Comparison of ENCODE assay signal across 9 mouse cellular contexts in genomic region chrX:95999601-96000000, GRCm38 (mm10). TPM values are rescaled to one million over a fixed set of nuclear protein-coding genes. Genes with fewer than 3 reads are reported as not detected.
DNase-seq lines count a peak whose midpoint lies in the region; ATAC-seq and TF ChIP-seq lines count a peak whose summit lies in the region.
"Had no signal": no experiment of that assay in that cellular context is flagged by ENCODE, and none has a peak within 500 bp of the region (broad histone marks: within the 10 kb centered on the region; RNA-seq: fewer than 3 reads in every experiment).

No protein-coding gene starts in this region.

- TF ChIP-seq POLR2A in CH12.LX (IDR thresholded peaks at IDR 0.05; ENCODE audit: low read depth, low read length), result 0 out of 2 replicates have a peak, but pooled peaks have one; percentile 36

- no peak overlapping the region for H3K27ac ChIP-seq in CH12.LX (ENCODE audit: insufficient read depth, low read depth)
- no peak overlapping the region for H3K27ac ChIP-seq in forebrain, embryonic 16.5 days (ENCODE audit: low read length)
- H3K27ac ChIP-seq: hindbrain, embryonic 10.5 days had no signal

- peak overlapping the region in 1 of 3 experiments; percentile 2 for H3K4me3 ChIP-seq in CH12.LX (replicated peaks in 1 of 3; ENCODE audit: low read depth in 2 of 3, low read length in 2 of 3, poor library complexity in 1 of 3)
- no peak overlapping the region for H3K4me3 ChIP-seq in forebrain, embryonic 16.5 days (replicated peaks; ENCODE audit: low read length)
- H3K4me3 ChIP-seq: hindbrain, embryonic 10.5 days had no signal

- peak; percentile 34 to 65; a peak in 3 of 4 replicates for TF ChIP-seq CTCF in CH12.LX (conservative IDR thresholded peaks at IDR 0.05 in 1 of 2, IDR thresholded peaks at IDR 0.05 in 1 of 2; ENCODE audit: low read depth in 2 of 2, low read length in 2 of 2)

- H3K36me3 ChIP-seq in CH12.LX (replicated peaks in 1 of 2; ENCODE audit: control insufficient read depth in 1 of 2, insufficient read depth in 1 of 2, low read length in 1 of 2), result no peaks in the 10 kb centered on the region
- no peaks in the 10 kb centered on the region for H3K36me3 ChIP-seq in forebrain, embryonic 16.5 days (ENCODE audit: control insufficient read depth, insufficient read depth)
- H3K36me3 ChIP-seq: hindbrain, embryonic 10.5 days had no signal

- no peaks in the 10 kb centered on the region for H3K79me2 ChIP-seq in CH12.LX (replicated peaks; ENCODE audit: control insufficient read depth, extremely low read depth, insufficient read depth, poor library complexity, severe bottlenecking)

- H3K4me2 ChIP-seq in CH12.LX (ENCODE audit: insufficient read depth, low read depth, poor library complexity, severe bottlenecking), result peak overlapping the region; percentile 32; the same call in 1 of the 2 replicates
- no peak overlapping the region for H3K4me2 ChIP-seq in forebrain, embryonic 16.5 days (ENCODE audit: low read length)
- H3K4me2 ChIP-seq: midbrain, embryonic 11.5 days had no signal

- no peaks in the 10 kb centered on the region for H3K9me3 ChIP-seq in CH12.LX (replicated peaks; ENCODE audit: low read length)
- no peaks in the 10 kb centered on the region for H3K9me3 ChIP-seq in forebrain, embryonic 16.5 days (ENCODE audit: control insufficient read depth, low read length)
- H3K9me3 ChIP-seq: hindbrain, embryonic 10.5 days had no signal

- H3K9ac ChIP-seq in CH12.LX (ENCODE audit: insufficient read depth, low read depth), result peak overlapping the region; percentile 23; the same call in 1 of the 2 replicates
- no peak overlapping the region for H3K9ac ChIP-seq in forebrain, embryonic 16.5 days (replicated peaks; ENCODE audit: low read depth, low read length)

- WGBS in forebrain, embryonic 16.5 days, result 75% methylated on average over 6 of the region's 6 CpGs

- H3K27me3 ChIP-seq in CH12.LX (replicated peaks), result no peaks in the 10 kb centered on the region
- no peaks in the 10 kb centered on the region for H3K27me3 ChIP-seq in forebrain, embryonic 16.5 days (replicated peaks; ENCODE audit: control insufficient read depth, insufficient read depth, low read length)

- TF ChIP-seq EP300 in CH12.LX (IDR thresholded peaks at IDR 0.05; ENCODE audit: low read length), result no peak

- peak; percentile 29 for TF ChIP-seq RAD21 in CH12.LX (IDR thresholded peaks at IDR 0.05; ENCODE audit: low read depth, low read length)

- H3K4me1 ChIP-seq in CH12.LX (ENCODE audit: control insufficient read depth in 1 of 2, insufficient read depth in 2 of 2), result peaks cover 0 to 2% of the 10 kb centered on the region in 2 experiments; a peak in 1 of 4 replicates
- no peaks in the 10 kb centered on the region for H3K4me1 ChIP-seq in forebrain, embryonic 16.5 days (replicated peaks; ENCODE audit: control insufficient read depth, insufficient read depth, low read length)
- H3K4me1 ChIP-seq: hindbrain, embryonic 10.5 days had no signal

- dilution Hi-C loops in CH12.LX (cut with MboI; ENCODE audit: extremely low pct_ligation_motif_present, extremely low pct_unique_long_range_greater_than_20kb, low sequenced_read_pairs), result no loop called here

- DNase-seq in B cell, adult 2 months, result peak; percentile 67 to 70
- DNase-seq in CH12.LX (ENCODE audit: extremely low read depth), result peak; percentile 56
- peak; percentile 8 to 49 for DNase-seq in spleen, postnatal 10 days (ENCODE audit: low spot score in 2 of 2)
- DNase-seq in right cerebral cortex, postnatal 14 days, result no peak
- no peak for DNase-seq in cerebellum, adult 11-12 months

- in situ Hi-C loops in CH12.LX (cut with MboI; ENCODE audit: low pct_ligation_motif_present, low pct_unique_long_range_greater_than_20kb, low sequenced_read_pairs), result loop anchor here (25.0 kb wide), 1 partner anchor 513 kb away; no protein-coding TSS in a partner anchor

- ATAC-seq in granulocyte monocyte progenitor cell, adult 5-6 weeks (replicated peaks; ENCODE audit: poor library complexity, severe bottlenecking), result peak; percentile 70
- no peak for ATAC-seq in forebrain, embryonic 16.5 days

TF ChIP-seq in CH12.LX, 34 proteins besides CTCF, POLR2A, EP300 and RAD21:
- TF ChIP-seq TCF12 (IDR thresholded peaks at IDR 0.05; ENCODE audit: low read depth, low read length) (0 out of 2 replicates have a peak, but pooled peaks have one; percentile 35), HCFC1 (IDR thresholded peaks at IDR 0.05; ENCODE audit: low read depth, low read length) (peak; percentile 48; the same call in 1 of the 2 replicates), USF1 (IDR thresholded peaks at IDR 0.05; ENCODE audit: low read depth, low read length) (no peak), MAX (IDR thresholded peaks at IDR 0.05; ENCODE audit: low read length) (0 out of 2 replicates have a peak, but pooled peaks have one; percentile 31), MYC (IDR thresholded peaks at IDR 0.05; ENCODE audit: low read depth, low read length) (0 out of 2 replicates have a peak, but pooled peaks have one; percentile 16), SMC3 (IDR thresholded peaks at IDR 0.05; ENCODE audit: low read depth, low read length) (peak; percentile 38), MAZ (IDR thresholded peaks at IDR 0.05; ENCODE audit: low read depth, low read length) (no peak)

RNA-seq across cellular contexts. Expression of gene Las1l, which starts 42.8 kb away (rescaled TPM):
- total RNA-seq in CH12.LX (2012; rRNA removed) (33.1 and 37.5 TPM in 2 replicates), CH12.LX (2014; rRNA removed) (31.9 and 33.5 TPM in 2 replicates)
- 108 and 119 TPM in 2 replicates for polyA plus RNA-seq in CH12.LX (2012; ENCODE audit: insufficient read length, low read depth)
- total RNA-seq in granulocyte monocyte progenitor cell, adult 5-6 weeks (2014; fragmentation: Nextera tagmentation), result 41.8 and 47.4 TPM in 2 replicates
- total RNA-seq in granulocyte monocyte progenitor cell, adult 5-6 weeks (2017), result 43.3 and 46.0 TPM in 2 replicates
- polyA plus RNA-seq in forebrain, embryonic 16.5 days (2015; fragmentation: Nextera tagmentation; extraction: Ambion mirVana), result 81.4 and 104 TPM in 2 replicates

Comparison
In these comparisons a context has a peak if more than half of its experiments do, and no peak if none do; other contexts are left out.
1. DNase-seq: peak in B cell, adult 2 months (2 of 2), CH12.LX (single experiment) and spleen, postnatal 10 days (2 of 2); none in right cerebral cortex, postnatal 14 days (single experiment) and cerebellum, adult 11-12 months (single experiment).